Mouse (Mus musculus): ENCODE measurements at regions not wholly inside any gene's neighbourhood (a gene's known extent, or its start where the extent isn't known, plus 50 kb on each side); places are given as distances from the start of the nearest gene placed in this dataset.

- DNase-seq (ENCODE audit: low spot score): no peak
Measured at GRCm38 (mm10) chr12:54577235-54577634, 79.1 kb downstream of the Sptssa start.

GRCm38 (mm10) chr12:54576821-54577220 is 79.6 kb downstream of the Sptssa start:
- no peak for DNase-seq (ENCODE audit: low spot score)

GRCm38 (mm10) chr12:54572866-54573265 is 83.5 kb downstream of the Sptssa start:
- DNase-seq (ENCODE audit: low spot score): no peak

- no peak for DNase-seq (ENCODE audit: low spot score)
Measured at GRCm38 (mm10) chr12:54568078-54568931, 88.1 kb downstream of the Sptssa start.

GRCm38 (mm10) chr12:54567426-54567790 is 89.0 kb downstream of the Sptssa start:
- DNase-seq (ENCODE audit: low spot score): no peak

GRCm38 (mm10) chr12:54566532-54567425 is 89.6 kb downstream of the Sptssa start:
- no peak for DNase-seq (ENCODE audit: low spot score)

- DNase-seq (ENCODE audit: low spot score): no peak
Measured at GRCm38 (mm10) chr12:54561981-54562380, 94.4 kb downstream of the Sptssa start.

GRCm38 (mm10) chr12:54558106-54558505 is 98.3 kb downstream of the Sptssa start:
- DNase-seq (ENCODE audit: low spot score): no peak

GRCm38 (mm10) chr12:54549659-54550058 is 106.7 kb downstream of the Sptssa start:
- no peak for DNase-seq (ENCODE audit: low spot score)

GRCm38 (mm10) chr12:54545821-54546608 is 110.4 kb downstream of the Sptssa start:
- no peak for DNase-seq (ENCODE audit: low spot score)

GRCm38 (mm10) chr12:54538320-54538705 is 118.1 kb downstream of the Sptssa start:
- DNase-seq (ENCODE audit: low spot score): no peak

- no peak for DNase-seq (ENCODE audit: low spot score)
Measured at GRCm38 (mm10) chr12:54537690-54538319, 118.6 kb downstream of the Sptssa start.

- no peak for DNase-seq (ENCODE audit: low spot score)
Measured at GRCm38 (mm10) chr12:54537022-54537421, 119.4 kb downstream of the Sptssa start.

- DNase-seq (ENCODE audit: low spot score): no peak
Measured at GRCm38 (mm10) chr12:54535556-54536516, 120.5 kb downstream of the Sptssa start.

GRCm38 (mm10) chr12:54534910-54535309 is 121.5 kb downstream of the Sptssa start:
- DNase-seq (ENCODE audit: low spot score): no peak

- DNase-seq (ENCODE audit: low spot score): no peak
Measured at GRCm38 (mm10) chr12:54533134-54533533, 123.2 kb downstream of the Sptssa start.

- no peak for DNase-seq (ENCODE audit: low spot score)
Measured at GRCm38 (mm10) chr12:54532062-54532461, 124.3 kb downstream of the Sptssa start.

GRCm38 (mm10) chr12:54528046-54528445 is 128.3 kb downstream of the Sptssa start:
- no peak for DNase-seq (ENCODE audit: low spot score)

GRCm38 (mm10) chr12:54527577-54527976 is 128.8 kb downstream of the Sptssa start:
- DNase-seq (ENCODE audit: low spot score): no peak

GRCm38 (mm10) chr12:54520406-54520805 is 136.0 kb downstream of the Sptssa start:
- DNase-seq (ENCODE audit: low spot score): no peak

All from urinary bladder, adult 2 months (tissue).